Mouse (Mus musculus) MEL (cell line): ENCODE data around the gene Defb45. TPM values are rescaled to one million over a fixed set of nuclear protein-coding genes. Genes with fewer than 3 reads are reported as not detected.

Source experiments
- DNase-seq: peaks from one replicate; pipeline ENCODE4 v3.0.0; 2011; ENCODE audit warnings: low read depth, low spot score
- H3K27ac ChIP-seq: 2 replicates; pipeline ENCODE4 v1.5.1; 2012; ENCODE audit warnings: low read depth, mild to moderate bottlenecking, control low read depth, low read length, moderate library complexity; ENCODE audit not compliant: control insufficient read depth
- H3K27me3 ChIP-seq, 2 experiments: fragments of 150-350 bp in 1 of 2; sonication (generic) in 1 of 2; 2 replicates each; pipeline ENCODE4 v1.6.1; 2012; ENCODE audit warnings: low read length in 2 of 2, mild to moderate bottlenecking in 2 of 2, improper control_type of control experiment in 1 of 2, moderate library complexity in 1 of 2; ENCODE audit not compliant: insufficient read depth in 2 of 2, control insufficient read depth in 1 of 2
- H3K36me3 ChIP-seq, 2 experiments: 2 replicates each; pipeline ENCODE4 v1.6.1; 2012 to 2014; ENCODE audit warnings: low read length in 2 of 2, improper control_type of control experiment in 1 of 2, inconsistent platforms in 1 of 2, mild to moderate bottlenecking in 1 of 2; ENCODE audit not compliant: insufficient read depth in 2 of 2, control insufficient read depth in 1 of 2
- H3K4me1 ChIP-seq, 2 experiments: fragments of 150-350 bp in 1 of 2; sonication (generic) in 1 of 2; 2 replicates each; pipeline ENCODE4 v1.6.1; 2012; ENCODE audit warnings: low read length in 2 of 2, improper control_type of control experiment in 1 of 2, mild to moderate bottlenecking in 1 of 2; ENCODE audit not compliant: insufficient read depth in 2 of 2, control insufficient read depth in 1 of 2
- H3K4me3 ChIP-seq, 2 experiments: fragments of 150-350 bp in 1 of 2; sonication (generic) in 1 of 2; 2 replicates each; pipeline ENCODE4 v1.5.1; 2012; ENCODE audit warnings: low read depth in 2 of 2, low read length in 2 of 2, mild to moderate bottlenecking in 2 of 2, moderate library complexity in 2 of 2, control low read depth in 1 of 2, improper control_type of control experiment in 1 of 2; ENCODE audit not compliant: control insufficient read depth in 1 of 2, insufficient read depth in 1 of 2
- H3K79me2 ChIP-seq: 2 replicates; pipeline ENCODE4 v1.6.1; 2012; ENCODE audit warnings: mild to moderate bottlenecking, low read length, moderate library complexity; ENCODE audit not compliant: control insufficient read depth, poor library complexity, insufficient read depth
- H3K9ac ChIP-seq: 2 replicates; pipeline ENCODE4 v1.6.1; 2012; ENCODE audit warnings: low read depth, mild to moderate bottlenecking, control low read depth, low read length, moderate library complexity; ENCODE audit not compliant: control insufficient read depth, poor library complexity, severe bottlenecking
- H3K9me3 ChIP-seq: fragments of 150-350 bp; sonication (generic); replicated peaks from 2 replicates; pipeline ENCODE4 v1.6.1; 2012; ENCODE audit warnings: mild to moderate bottlenecking, low read length, improper control_type of control experiment, moderate library complexity; ENCODE audit not compliant: insufficient read depth
- CTCF ChIP-seq, 3 experiments: IDR thresholded peaks in 2 of 3; conservative IDR thresholded peaks in 1 of 3; 2 replicates each; pipeline ENCODE4 v1.5.1; 2011 to 2012; ENCODE audit warnings: low read length in 3 of 3, low read depth in 2 of 3, mild to moderate bottlenecking in 2 of 3, improper control_type of control experiment in 1 of 3, inconsistent platforms in 1 of 3, mixed read lengths in 1 of 3, moderate library complexity in 1 of 3; ENCODE audit not compliant: control insufficient read depth in 1 of 3, insufficient read depth in 1 of 3, poor library complexity in 1 of 3, severe bottlenecking in 1 of 3
- ETS1 ChIP-seq: IDR thresholded peaks from 2 replicates; pipeline ENCODE4 v1.6.1; 2012; ENCODE audit warnings: low read depth, mild to moderate bottlenecking, inconsistent platforms, low read length, improper control_type of control experiment, moderate library complexity
- JUND ChIP-seq: IDR thresholded peaks from 2 replicates; pipeline ENCODE4 v1.6.1; 2011; ENCODE audit warnings: low read depth, mild to moderate bottlenecking, improper control_type of control experiment, low read length
- KAT2A ChIP-seq: conservative IDR thresholded peaks from 2 replicates; pipeline ENCODE4 v1.6.1; 2012; ENCODE audit warnings: low read depth, low read length, improper control_type of control experiment, inconsistent platforms
- MAZ ChIP-seq: IDR thresholded peaks from 2 replicates; pipeline ENCODE4 v1.6.1; 2012; ENCODE audit warnings: low read depth, mild to moderate bottlenecking, inconsistent platforms, low read length, improper control_type of control experiment
- MEF2A ChIP-seq: IDR thresholded peaks from 2 replicates; pipeline ENCODE4 v1.6.1; 2014; ENCODE audit warnings: low read depth, mild to moderate bottlenecking, inconsistent platforms, low read length, improper control_type of control experiment; ENCODE audit not compliant: poor library complexity, insufficient replicate concordance, severe bottlenecking; ENCODE audit errors: extremely low read depth
- RAD21 ChIP-seq: IDR thresholded peaks from 2 replicates; pipeline ENCODE4 v1.6.1; 2011; ENCODE audit warnings: mild to moderate bottlenecking, low read depth, low read length, improper control_type of control experiment
- SMC3 ChIP-seq: IDR thresholded peaks from 2 replicates; pipeline ENCODE4 v1.6.1; 2011; ENCODE audit warnings: low read depth, low read length, improper control_type of control experiment
- TCF12 ChIP-seq: IDR thresholded peaks from 2 replicates; pipeline ENCODE4 v1.6.1; 2014; ENCODE audit warnings: low read depth, mild to moderate bottlenecking, inconsistent platforms, low read length, improper control_type of control experiment, moderate library complexity
- USF1 ChIP-seq: IDR thresholded peaks from 2 replicates; pipeline ENCODE4 v1.6.1; 2014; ENCODE audit warnings: low read depth, mild to moderate bottlenecking, inconsistent platforms, low read length, improper control_type of control experiment, moderate library complexity
- ZC3H11A ChIP-seq: IDR thresholded peaks from 2 replicates; pipeline ENCODE4 v1.6.1; 2012; ENCODE audit warnings: low read depth, mild to moderate bottlenecking, inconsistent platforms, low read length, improper control_type of control experiment
- polyA plus RNA-seq, 2 experiments: library from polyadenylated mRNA; stranded (reverse) in 1 of 2; unstranded in 1 of 2; fragments of >175 nt in 1 of 2; fragments of >200 nt in 1 of 2; gene quantifications; 2 replicates each; pipeline versions ENCODE4 v1.2.1 to v1.2.4; 2012; ENCODE audit warnings: low replicate concordance in 2 of 2, low read depth in 1 of 2; ENCODE audit not compliant: insufficient read length in 2 of 2, insufficient read depth in 1 of 2, missing spikeins in 1 of 2
- total RNA-seq: library from RNA; depleted of rRNA; stranded (reverse); fragments of 300-350 nt; gene quantifications from 2 replicates; pipeline ENCODE4 v1.2.3, GENCODE M21; 2012

The Defb45 gene
- total and polyA plus RNA-seq, 3 experiments = not detected

- Histone ChIP-seq H3K79me2 (no peaks in the 10 kb centered on the region), H3K4me3 (no peak overlapping the region), H3K27me3 (no peaks in the 10 kb centered on the region; a peak in 1 of 4 replicates), H3K27ac (no peak overlapping the region), H3K9ac (no peak overlapping the region), H3K36me3 (no peaks in the 10 kb centered on the region), H3K4me1 (no peaks in the 10 kb centered on the region; a peak in 1 of 4 replicates), H3K9me3 (no peaks in the 10 kb centered on the region)
- TF ChIP-seq JUND = no peak
- no peak for DNase-seq
These were observed 13.0 kb upstream of the Defb45 start for GRCm38 (mm10) chr2:152612193-152612592.

- DNase-seq = peak; percentile 10
- no peak overlapping the region for H3K27ac ChIP-seq
- H3K9me3 ChIP-seq = no peaks in the 10 kb centered on the region
- H3K27me3 ChIP-seq = peaks cover 0 to 1% of the 10 kb centered on the region in 2 experiments; a peak in 2 of 4 replicates
- TF ChIP-seq CTCF (IDR thresholded peaks at IDR 0.05 in 2 of 3, conservative IDR thresholded peaks at IDR 0.05 in 1 of 3; ENCODE audit: control insufficient read depth in 1 of 3, insufficient read depth in 1 of 3, low read depth in 2 of 3, low read length in 3 of 3, poor library complexity in 1 of 3, severe bottlenecking in 1 of 3) (peak in 2 of 3 experiments; percentile 9 to 21; a peak in 1 of 6 replicates), TCF12 (no peak)
- H3K4me3 ChIP-seq = no peak overlapping the region
- H3K36me3 ChIP-seq = no peaks in the 10 kb centered on the region
- no peaks in the 10 kb centered on the region for H3K4me1 ChIP-seq
- no peak overlapping the region for H3K9ac ChIP-seq
- no peaks in the 10 kb centered on the region for H3K79me2 ChIP-seq
These were observed 9.5 kb upstream of the Defb45 start for GRCm38 (mm10) chr2:152608719-152609118.

- Histone ChIP-seq H3K36me3 (no peaks in the 10 kb centered on the region), H3K27ac (no peak overlapping the region), H3K4me3 (no peak overlapping the region), H3K27me3 (peaks cover 0 to 1% of the 10 kb centered on the region in 2 experiments; a peak in 2 of 4 replicates), H3K9ac (no peak overlapping the region), H3K4me1 (no peaks in the 10 kb centered on the region), H3K9me3 (no peaks in the 10 kb centered on the region), H3K79me2 (no peaks in the 10 kb centered on the region)
- DNase-seq = no peak
- no peak for TF ChIP-seq MEF2A
These were observed 8.5 kb upstream of the Defb45 start for GRCm38 (mm10) chr2:152607746-152608145.

GRCm38 (mm10) chr2:152604057-152604456 is 4.9 kb upstream of the Defb45 start, which contains the start of gene Defb36:
Gene Defb36 (plus strand): TSS chr2:152604327.
- DNase-seq = peak; percentile 14

More at GRCm38 (mm10) chr2:152604057-152604456, 4.9 kb upstream of the Defb45 start, which contains the start of gene Defb36:
- Histone ChIP-seq H3K4me1 (no peaks in the 10 kb centered on the region), H3K9me3 (no peaks in the 10 kb centered on the region), H3K4me3 (no peak within 1 kb of the TSS), H3K9ac (no peak within 1 kb of the TSS)
- TF ChIP-seq USF1 (no peak), SMC3 (peak; percentile 52), RAD21 (peak; percentile 10), ZC3H11A (no peak), CTCF (IDR thresholded peaks at IDR 0.05 in 2 of 3, conservative IDR thresholded peaks at IDR 0.05 in 1 of 3; ENCODE audit: control insufficient read depth in 1 of 3, insufficient read depth in 1 of 3, low read depth in 2 of 3, low read length in 3 of 3, poor library complexity in 1 of 3, severe bottlenecking in 1 of 3) (peak; percentile 38 to 57 (median 52); a peak in 5 of 6 replicates), MAZ (no peak), ETS1 (no peak), KAT2A (no peak), JUND (no peak)
- TF ChIP-seq, all 39 proteins: peak for 3
- Histone ChIP-seq H3K79me2 (no peaks in the 10 kb centered on the region), H3K27ac (no peak within 1 kb of the TSS), H3K27me3 (peaks cover 0 to 1% of the 10 kb centered on the region in 2 experiments; a peak in 1 of 4 replicates), H3K36me3 (no peaks in the 10 kb centered on the region)
